Mouse (Mus musculus): ENCODE data around the gene Ggct. TPM values are rescaled to one million over a fixed set of nuclear protein-coding genes. Genes with fewer than 3 reads are reported as not detected.

Ggct gene
- 9.5 and 10.1 TPM in 2 replicates for polyA plus RNA-seq (2012; rRNA removed)

GRCm38 (mm10) chr6:54992734-54993260 lies at the start of gene Ggct:
Ggct (minus strand) TSS chr6:54992950.

GRCm38 (mm10) chr6:55037799-55038670 lies 45.3 kb upstream of the Ggct start, which contains the start of gene Gars:
Gars (plus strand) TSS chr6:55038007.

GRCm38 (mm10) chr6:54972111-54972928 lies 20.4 kb downstream of the Ggct start, which contains the start of gene Nod1:
Nod1 (minus strand) TSS chr6:54972612.

Other genes starting within 250 kb of the Ggct start
- gene Znrf2, start 176.0 kb downstream of the Ggct start, polyA plus RNA-seq (2012; rRNA removed): 28.1 and 30.0 TPM in 2 replicates
- 4.2 and 4.3 TPM in 2 replicates for gene Nod1, start 20.3 kb downstream of the Ggct start, polyA plus RNA-seq (2012; rRNA removed)
- gene Gars, start 45.1 kb upstream of the Ggct start, polyA plus RNA-seq (2012; rRNA removed): 135 and 138 TPM in 2 replicates
- gene Crhr2, start 140.1 kb upstream of the Ggct start, polyA plus RNA-seq (2012; rRNA removed): 2.9 and 3.1 TPM in 2 replicates
- gene Inmt, start 182.1 kb upstream of the Ggct start, polyA plus RNA-seq (2012; rRNA removed): not detected in 2 replicates
- gene Mindy4, start 210.4 kb upstream of the Ggct start, polyA plus RNA-seq (2012; rRNA removed): 12.8 and 13.0 TPM in 2 replicates